In genomic region chr14:118481779-118482178, GRCm38 (mm10) we compare ENCODE assay signal across 1 mouse cellular context.
TF ChIP-seq lines count a peak whose summit lies in the region.

No protein-coding gene starts in this region.

TF ChIP-seq in CH12.LX, 34 proteins besides CTCF, POLR2A, EP300 and RAD21 (continued from another document):
- TF ChIP-seq JUND (conservative IDR thresholded peaks at IDR 0.05; ENCODE audit: low read depth, low read length): peak; percentile 44; the same call in 1 of the 2 replicates
- TF ChIP-seq MAFK (IDR thresholded peaks at IDR 0.05; ENCODE audit: insufficient replicate concordance, low read length): 0 out of 2 replicates have a peak, but pooled peaks have one; percentile 34
- TF ChIP-seq PAX5 (IDR thresholded peaks at IDR 0.05; ENCODE audit: low read length): no peak
- no peak for TF ChIP-seq E2F4 (IDR thresholded peaks at IDR 0.05; ENCODE audit: insufficient replicate concordance, low read depth, low read length)
- no peak for TF ChIP-seq CHD2 (IDR thresholded peaks at IDR 0.05; ENCODE audit: low read length)
- no peak for TF ChIP-seq HCFC1 (IDR thresholded peaks at IDR 0.05; ENCODE audit: low read depth, low read length)
- no peak for TF ChIP-seq ZMIZ1 (IDR thresholded peaks at IDR 0.05; ENCODE audit: low read depth, low read length)
TF ChIP-seq in CH12.LX: peak in this region for 9.
